Mouse (Mus musculus) induced T-regulatory cell, adult 2 months (primary cell): ENCODE measurements around the gene Cux2.

ENCODE experiments used
- DNase-seq: peaks from one replicate; pipeline ENCODE4 v3.0.0-alpha.2; 2012; ENCODE audit warnings: low read depth

Cux2 gene

DNA sequence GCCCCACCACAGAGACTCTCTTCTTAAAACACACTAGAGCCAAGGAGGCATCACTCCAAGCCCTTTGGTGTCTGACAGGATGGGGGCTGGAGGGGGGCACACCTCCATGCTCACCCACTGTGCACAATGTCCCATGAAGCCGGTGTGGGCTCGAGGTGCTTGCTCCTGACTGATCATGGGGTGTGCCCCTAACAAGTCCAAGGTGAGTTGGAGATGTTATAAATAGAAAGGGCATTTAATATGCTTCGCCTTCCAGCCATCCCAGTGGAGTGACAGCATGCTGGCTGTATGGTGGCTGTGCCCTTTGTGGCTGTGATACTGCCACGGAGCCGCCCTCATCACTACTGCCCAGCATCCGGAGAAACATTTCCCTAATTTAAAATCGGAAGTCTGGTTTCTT lies 87.5 kb downstream of the Cux2 start:
- DNase-seq, result no peak

DNA sequence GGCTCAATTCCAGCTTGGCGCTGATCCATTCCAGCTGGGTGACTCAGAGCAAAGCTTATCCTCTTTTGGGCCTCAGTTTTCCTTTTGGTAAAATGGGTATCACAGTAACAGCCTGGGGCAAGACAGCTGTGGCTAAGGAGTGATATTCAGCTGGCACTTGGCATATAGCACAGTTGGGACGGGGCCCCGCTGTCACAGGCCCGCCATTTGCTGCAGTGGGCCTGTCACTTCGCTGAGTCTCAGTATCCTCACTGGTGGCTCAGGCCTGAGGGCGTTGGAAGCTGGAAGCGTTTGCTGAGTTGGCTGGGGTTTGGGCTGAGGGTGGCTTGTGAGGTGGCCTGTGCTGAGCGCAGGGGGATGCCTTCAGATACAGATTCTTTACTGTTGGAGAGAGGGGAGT lies 88.6 kb downstream of the Cux2 start:
- DNase-seq, result no peak

DNA sequence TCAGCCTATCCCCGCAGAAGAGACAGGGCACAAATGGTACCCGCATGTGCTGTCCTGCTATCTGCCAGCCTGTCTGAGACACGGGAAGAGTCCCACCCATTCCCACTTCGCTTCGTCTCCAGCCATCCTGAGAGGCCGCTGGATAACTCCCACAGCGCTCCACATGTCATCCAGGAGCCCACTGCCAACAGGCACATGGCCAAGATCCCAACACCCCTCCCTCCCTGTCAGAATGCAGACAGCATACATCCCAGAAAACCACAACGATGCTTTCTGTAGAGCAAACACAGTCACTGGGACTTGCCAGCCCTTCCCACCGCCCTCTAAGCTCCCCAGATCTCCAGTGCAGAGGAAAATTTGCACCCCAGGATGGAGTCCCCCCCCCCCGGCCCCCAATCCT lies 90.2 kb downstream of the Cux2 start:
- no peak for DNase-seq

DNA sequence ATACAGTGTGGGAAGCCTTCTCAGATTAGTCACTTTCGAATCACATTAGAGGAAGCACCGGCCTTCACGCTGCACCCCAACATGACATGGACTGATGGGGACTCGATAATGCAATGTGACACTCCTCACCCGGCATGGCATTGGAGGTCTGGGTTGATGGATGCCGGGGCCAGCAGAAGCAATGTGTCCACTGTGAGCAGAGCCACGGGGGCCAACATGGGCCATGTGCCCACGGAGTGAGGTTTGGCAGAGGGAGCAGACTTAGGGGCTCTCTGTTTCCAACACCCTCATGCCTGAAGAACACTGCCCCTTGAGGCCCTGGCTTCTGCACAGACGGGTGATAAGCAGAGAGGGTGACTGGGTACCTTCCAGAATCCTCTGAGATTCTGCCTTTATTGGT lies 91.4 kb downstream of the Cux2 start:
- DNase-seq, result no peak

DNA sequence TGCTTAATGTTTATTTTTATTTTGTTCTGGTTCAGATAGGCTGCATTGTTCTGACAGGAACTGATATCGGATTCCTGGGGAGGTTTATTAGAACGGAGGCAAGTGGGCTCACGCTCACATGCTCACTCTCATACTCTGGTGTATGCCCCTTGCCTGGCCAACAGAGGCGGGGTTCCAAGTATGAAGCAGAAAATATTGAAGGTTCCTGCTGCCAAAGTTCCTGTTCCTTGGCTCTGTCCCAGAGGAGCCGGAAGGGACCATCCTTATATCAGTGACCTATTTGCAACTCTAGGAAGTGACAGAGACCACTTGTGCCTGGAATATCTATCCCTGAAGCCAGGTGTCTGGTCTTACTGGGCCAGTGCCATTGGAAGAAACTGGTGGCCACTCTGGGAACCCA lies 94.1 kb downstream of the Cux2 start:
- DNase-seq, result no peak

DNA sequence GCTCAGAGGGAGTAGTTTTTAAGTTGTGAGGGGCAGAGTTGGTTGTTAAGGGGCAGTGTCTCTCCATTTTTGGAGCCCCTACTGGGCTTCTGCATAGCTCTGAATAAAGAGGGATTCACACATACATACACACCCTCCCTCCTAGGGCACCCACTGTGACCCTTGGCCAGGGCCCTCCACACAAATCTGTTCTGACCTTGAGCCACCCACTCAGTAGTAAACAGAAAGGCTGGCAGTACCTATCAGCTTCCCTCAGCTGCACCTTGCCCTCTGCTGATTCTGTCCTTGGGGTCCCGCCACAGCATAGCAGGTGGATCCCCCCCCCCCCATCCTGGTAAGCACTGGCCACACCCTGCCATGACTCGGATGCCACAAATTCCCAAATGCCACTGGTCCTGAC lies 99.7 kb downstream of the Cux2 start:
- no peak for DNase-seq

DNA sequence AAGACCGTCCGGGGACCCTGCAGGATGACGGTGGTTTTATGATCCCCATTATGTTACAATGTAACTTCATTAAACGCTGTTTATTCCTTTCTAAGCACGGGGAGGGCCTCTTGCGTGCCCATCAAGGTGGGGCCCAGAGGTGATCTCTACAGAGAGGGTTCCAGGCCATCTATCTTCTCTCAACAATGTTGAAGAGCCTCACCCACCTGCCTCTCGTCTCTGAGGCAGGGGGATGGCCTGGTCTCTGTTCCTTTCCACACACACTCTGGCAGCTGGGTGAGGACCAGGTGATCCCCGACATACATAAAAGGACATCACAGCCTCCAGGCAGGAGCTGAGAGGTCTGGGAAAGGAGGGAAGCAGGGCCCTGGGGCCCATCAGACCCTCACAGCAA lies 100.9 kb downstream of the Cux2 start:
- no peak for DNase-seq

DNA sequence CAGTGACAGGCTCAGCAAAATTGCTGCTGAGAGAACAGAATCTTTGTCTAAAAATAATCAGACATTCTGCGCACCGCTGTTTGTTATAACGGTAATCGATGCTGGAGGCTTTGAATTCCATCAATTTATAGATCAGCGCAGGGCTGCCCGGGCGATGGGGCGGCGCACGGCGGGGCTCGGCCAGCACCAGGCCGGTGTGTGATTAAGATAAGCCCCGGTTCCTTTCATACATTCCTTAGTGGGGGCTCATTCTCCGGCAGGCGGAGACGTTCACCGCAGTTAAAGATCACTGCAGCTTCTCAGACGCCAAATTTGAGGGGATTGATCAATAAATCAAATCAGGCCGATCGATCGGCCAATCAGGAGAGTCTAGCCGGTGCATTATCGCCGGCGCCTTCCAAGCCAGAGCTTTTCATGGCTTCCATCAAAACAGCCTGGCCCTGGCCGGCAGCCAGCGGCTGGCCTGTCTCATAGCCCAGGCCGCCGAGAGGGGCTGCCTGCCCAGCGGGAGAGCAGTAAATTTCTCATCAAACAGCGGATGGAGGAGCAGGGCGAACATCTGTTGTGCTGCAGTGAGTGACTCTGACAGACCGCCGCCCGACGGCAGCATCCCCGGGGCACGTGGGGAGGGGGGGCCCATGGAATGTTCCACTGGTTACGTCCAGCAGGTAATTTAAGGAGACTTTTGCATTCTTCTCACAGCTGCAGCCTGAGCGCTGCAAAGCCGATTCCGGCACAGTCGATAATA lies 101.4 kb downstream of the Cux2 start:
- DNase-seq, result no peak

DNA sequence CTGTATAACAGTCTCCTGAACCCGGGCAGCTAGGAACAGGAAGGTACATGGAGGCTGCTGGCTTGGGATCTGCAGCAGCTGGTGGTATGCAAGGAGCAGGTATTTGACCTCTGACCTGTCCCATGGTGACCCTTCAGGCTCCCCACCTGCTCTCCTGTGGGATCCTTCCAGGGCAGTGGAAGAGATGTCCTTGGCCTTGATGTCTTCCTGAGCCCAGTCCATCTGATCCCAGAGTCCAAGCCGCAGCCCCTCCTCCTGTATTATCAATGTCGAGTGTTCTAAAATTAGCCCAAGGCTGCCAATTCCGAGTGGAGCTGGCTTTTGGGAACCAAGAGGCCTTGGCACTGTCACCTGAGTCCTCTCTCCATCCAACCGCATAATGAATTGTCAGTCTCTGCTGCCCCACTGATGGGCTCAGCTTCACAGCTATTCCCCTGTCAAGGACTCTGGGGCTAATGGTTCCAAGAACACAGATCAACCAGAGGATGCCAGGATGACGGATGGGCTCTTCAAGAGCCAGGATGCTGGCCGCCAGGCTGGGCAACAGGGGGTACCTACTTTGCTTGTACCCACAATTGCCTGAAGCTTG lies 103.2 kb downstream of the Cux2 start:
- DNase-seq, result no peak

DNA sequence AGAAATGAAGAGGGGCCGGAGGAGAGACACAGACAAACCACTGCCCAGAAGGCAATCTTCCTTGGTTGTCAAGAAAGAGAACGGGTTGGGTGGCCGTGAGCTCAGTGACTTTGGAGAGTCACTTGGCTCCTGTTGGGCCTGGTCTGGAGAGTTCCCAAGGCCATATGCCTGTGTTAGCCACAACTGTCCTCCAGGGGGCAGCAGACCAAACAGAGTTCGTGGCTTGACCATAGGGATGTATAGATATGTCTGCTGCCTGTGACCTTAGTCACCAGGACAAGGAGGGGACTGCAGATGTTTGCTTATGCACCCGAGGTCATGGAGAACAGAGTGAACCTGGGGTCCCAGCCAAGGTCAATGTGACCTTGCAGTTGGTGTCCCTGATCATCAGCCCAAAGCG lies 104.1 kb downstream of the Cux2 start:
- peak; percentile 53 for DNase-seq

DNA sequence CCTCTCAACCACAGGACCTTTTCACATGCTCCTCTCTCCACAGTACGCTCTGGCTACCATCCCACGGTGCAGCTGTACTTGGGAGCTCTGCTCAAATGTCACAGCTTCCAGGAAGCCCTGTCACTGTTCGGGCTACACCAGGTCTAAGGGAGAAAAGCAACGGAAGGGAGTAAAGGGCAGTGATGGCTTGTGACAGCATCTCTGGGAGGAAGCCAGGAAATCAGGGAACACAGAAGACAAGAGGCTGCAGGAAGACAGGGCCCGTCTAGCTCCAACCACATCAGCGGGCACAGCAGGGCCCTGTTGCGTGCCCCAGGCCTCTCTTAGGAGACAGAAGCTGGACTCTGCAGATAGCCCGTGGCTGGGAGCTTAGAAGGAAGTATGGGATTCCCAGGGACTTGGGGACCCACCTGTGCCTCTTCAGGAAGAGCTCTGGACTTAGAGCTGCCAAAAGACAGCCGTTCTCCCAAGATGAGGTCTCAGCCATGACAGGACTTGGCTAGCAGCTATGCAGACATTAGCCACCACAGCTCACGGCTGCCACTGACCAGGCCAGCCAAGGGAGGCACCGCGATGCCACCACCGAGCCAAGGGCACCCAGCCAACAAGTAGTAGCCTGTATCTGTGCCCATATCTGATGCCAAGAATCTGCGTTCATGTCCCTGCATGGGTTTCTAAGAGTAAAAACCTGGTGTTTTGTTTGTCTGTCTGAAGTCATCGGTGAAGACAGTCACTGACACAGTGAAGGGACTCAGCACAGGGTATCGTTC lies 105.7 kb downstream of the Cux2 start:
- no peak for DNase-seq

DNA sequence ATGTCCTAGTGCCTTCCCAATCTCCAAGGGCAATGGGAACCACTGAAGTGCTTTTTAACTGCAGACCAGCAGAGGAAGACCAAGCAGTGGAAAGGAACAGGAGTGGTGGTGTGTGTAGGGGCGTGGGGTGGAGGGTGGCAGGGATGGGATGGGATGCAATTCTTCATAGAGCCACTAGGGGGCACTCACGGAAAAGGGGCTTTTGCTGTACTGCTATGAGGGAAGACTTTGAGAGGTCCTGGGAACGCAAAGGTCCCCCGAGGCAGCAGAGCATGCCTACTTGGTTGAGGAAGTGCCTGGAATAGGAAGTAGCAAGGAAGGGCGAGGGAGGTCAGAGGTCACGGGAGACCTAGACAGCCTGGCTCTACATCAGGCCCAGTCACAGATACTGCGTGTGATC lies 106.4 kb downstream of the Cux2 start:
- peak; percentile 52 for DNase-seq

DNA sequence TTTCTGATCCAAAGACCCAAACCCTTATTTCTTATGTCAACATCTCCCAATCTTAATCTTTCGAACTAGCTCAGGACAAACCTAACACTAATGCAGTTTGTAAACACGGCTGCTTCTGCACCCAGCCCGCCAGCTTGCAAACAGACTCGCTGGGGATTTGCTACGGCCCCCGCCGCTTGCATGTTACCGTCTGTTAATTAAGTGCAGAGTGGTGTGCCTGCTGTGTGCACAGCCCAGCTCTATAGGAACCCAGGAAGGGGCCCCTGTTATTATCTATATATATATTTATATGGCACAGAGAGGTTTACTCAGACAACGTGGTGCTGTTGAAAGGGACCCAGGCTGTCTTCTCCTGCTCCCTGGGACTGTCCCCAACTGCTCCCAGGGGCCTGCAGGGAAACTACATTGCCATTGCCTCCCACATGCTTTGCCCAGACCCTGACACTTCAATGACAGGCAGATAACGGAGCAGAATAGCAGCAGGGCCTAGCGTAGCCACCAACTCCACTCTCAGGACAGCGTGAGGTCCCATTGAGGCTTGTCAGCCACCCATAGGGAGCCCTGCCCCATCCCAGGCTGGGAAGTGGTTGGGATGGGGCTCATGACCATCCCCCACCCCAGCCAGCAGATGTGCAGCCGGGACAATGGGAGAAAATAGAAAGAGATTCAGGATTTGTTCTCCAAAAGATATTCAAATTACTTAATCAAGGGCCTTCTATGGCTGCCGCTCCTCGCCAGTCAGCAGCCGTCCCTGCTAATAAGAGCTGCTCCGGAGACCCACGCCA lies 111.6 kb downstream of the Cux2 start:
- DNase-seq, result no peak

DNA sequence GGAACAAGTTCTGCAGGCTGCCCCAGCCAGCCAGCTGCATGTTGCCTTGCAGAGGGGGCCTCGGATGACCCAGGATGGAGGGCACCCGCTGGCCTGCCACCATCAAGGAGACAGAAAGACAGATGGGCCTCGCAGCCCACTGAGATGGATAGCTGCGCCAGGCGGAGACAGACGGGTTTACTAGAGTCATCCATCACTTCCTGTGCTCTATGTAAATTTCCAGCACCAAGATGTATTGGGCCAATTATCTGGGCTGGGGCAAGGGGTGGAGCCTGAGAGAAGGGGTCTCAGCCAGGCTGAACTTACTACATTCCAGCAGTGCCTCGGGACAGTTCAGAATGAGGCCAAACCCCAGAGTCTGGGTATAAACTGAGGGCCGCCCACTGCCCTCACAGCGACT lies 119.6 kb downstream of the Cux2 start:
- no peak for DNase-seq

DNA sequence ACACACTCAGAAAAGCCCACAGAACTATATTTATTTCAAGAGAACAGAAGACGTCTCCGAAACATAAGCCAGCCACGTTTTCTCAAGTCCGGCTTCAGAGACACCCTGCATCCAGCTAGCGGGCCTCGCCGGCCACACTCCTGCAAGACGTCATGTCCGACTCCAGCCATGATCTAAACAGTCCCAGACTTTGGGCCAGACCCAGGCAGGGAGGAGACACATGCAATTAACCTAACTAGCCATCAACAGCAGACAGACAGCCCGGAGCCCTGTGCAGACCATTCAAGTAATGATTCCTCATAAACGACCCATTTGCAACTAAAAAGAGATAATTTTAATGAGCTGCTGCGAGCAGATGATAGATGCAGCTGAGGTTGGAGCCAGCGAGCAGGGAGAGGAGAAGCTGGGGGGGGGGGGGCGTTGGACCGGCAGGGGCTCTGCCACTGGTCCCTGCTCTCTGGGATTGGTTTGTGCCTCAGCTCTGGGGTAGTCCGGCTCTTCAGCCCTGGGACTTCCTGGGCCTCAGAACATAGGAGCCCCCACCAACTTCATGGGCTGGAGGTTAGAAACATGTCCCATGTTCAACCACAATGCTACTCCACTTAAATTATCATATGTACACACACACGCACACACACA lies 121.4 kb downstream of the Cux2 start:
- DNase-seq, result no peak

DNA sequence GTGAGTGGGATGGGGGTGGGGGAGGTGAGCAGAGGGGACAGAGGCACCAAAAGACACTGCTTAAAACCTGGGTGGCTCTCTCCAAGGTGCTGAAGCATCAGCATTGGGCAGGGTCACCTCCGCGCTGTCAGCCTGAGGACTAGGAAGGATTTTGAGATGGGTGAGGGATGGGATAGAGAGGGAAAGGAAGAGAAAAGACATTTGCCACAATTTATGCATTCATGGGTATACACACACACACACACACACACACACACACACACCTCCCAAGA lies 123.4 kb downstream of the Cux2 start:
- no peak for DNase-seq

DNA sequence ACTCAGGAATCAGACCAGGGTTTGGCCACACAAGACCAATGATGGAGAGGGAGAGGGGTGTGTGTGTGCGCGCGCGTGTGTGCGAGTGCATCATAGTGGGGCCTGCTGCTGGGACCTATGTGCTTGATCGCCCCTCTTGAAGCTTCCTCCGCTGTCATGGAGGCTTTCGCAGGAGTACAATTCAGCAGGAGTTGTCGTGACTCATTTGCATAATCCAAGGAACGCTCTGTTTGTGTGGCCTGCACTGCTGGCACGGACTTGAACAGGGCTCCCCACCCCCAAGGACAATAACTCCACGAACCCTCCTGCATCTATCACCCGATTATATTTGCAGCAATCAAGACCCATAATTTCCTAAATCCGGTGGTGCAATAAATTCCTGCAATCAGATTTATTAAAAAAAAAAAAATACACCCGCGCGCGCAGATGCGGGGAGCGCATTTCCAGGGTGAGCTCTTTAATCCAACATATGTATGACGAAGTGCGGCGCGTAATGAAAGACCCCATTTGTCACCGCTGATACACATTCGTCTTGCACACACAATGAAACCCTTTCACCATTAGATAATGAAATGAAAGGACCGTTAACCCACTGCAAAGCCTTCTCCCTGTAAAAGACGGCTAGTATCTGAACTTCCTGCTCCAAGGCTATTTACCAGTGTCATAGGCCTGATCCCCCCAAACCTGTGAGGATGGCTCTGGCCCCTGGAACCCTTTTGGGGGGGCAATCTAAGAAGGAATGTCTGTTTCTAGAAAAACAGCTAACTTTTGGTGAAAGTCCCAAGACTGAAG lies 124.0 kb downstream of the Cux2 start:
- DNase-seq, result no peak

DNA sequence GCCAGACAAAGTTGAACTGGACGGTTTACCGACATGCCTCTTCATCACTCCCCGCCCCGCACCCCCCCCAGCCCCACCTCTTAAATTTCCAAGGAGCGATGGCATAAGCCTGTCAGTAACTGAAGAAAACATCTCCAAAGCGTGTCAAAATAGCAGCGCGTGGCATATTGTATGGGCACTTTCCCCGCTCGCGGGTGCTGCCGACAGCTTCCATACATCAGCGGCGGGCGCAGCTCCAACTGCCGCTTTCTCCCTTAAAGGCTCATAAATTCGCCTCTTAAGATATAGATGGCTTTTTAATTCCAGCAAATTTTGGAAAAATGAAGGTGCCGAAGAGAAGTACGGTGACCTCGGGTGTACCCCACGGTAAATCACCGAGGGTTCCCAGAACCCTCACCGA lies 124.6 kb downstream of the Cux2 start:
- DNase-seq, result no peak

DNA sequence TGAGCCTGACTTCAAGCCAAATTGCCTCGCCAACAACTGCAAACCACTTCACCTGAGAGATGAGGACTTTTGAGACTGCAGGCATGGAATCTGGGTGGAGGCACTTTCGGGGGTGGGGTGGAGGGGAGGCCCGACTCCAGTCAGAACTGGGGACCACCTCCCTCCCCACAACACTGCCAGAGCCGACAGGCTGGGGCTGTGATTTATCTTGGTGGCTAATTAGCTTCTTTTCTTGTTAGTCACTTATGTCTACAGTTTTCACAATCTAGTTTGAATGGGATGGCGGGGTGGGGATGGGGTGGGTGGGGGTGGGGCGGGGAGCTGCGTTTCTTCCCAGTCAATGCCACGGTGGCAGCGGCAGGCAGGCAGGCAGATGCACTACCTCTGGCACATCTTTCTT lies 125.5 kb downstream of the Cux2 start:
- no peak for DNase-seq

DNA sequence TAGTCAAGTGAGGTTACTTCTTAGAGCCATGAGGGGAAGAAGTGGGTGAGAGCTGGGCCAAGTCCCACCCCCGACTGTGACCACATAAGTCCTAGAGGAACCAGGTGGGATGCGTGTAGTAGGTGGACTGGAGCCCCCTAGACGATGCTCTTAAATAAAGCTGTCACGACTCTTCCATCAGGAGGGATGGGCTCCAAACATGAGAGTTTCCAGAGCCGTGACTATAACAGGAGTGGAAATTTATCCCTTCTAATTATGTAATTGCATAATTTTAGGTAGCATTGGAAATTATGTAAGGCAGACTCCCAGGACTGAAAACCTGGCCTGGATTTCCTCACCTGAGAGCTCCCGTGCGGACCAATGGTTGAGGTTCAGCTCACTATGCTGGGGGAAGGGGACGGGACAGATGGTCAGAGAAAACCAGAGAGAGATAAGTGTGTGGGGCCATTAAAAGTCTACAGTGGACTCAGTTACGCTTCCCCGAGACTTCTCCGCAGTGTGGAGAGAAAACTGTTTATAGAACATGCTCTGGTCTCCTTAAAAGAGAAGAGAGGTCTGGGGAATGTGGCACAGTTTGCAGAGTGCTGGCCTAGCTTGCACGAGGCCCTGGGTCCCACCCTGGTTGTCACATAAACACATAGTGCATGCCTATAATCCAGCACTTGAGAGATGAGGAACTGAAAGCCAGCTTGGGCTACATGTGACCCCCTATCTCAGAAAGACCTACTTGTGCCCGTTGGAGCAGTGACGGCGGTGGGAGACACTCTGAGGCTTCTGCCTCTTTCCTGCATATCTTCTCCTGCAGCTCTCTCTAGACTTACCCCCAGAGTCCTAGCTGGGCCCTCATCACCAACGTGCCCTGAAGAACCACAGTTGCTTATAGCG lies 126.7 kb downstream of the Cux2 start:
- no peak for DNase-seq

DNA sequence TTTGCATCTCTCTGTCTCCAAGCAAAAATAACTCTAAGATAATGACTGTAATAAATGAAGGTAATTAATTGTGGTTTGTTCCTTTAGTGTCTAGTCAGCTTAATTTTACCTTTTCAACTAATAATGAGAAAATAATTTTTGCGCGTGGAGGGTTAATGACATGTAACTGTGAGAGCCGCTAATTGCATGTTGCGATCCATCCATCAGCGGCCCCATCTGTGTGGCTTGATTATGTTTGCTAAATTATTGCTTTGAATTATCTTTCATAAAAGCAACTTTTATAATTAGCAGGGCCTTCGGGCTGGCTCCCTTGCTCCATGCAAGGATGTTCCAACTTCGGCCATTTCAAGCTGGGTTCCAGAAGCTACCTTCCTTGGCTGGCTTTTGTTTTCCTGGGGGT lies 130.7 kb downstream of the Cux2 start:
- no peak for DNase-seq
